Mouse (Mus musculus) liver, postnatal 0 days (tissue): ENCODE results near the gene AI481877.

Source experiments
- CTCF ChIP-seq: sonication (generic); IDR thresholded peaks from 2 replicates; pipeline ENCODE4 v1.5.1; 2016; ENCODE audit warnings: antibody characterized with exemption, low read depth
- EP300 ChIP-seq: IDR thresholded peaks from 2 replicates; pipeline ENCODE4 v1.6.1; 2016; ENCODE audit warnings: antibody characterized with exemption, low read depth, mild to moderate bottlenecking

GRCm38 (mm10) chr4:59106661-59107060 is 32.1 kb downstream of the AI481877 start:
- TF ChIP-seq CTCF (no peak), EP300 (no peak)
